Mouse (Mus musculus) brain, embryonic 14.5 days (tissue): ENCODE results near the gene Ass1. TPM values are rescaled to one million over a fixed set of nuclear protein-coding genes. Genes with fewer than 3 reads are reported as not detected.

Experiments used
- DNase-seq: peaks from one replicate; pipeline ENCODE4 v3.0.0-alpha.2; 2011; ENCODE audit warnings: low read depth
- CTCF ChIP-seq: fragments of 200-500 bp; IDR thresholded peaks from 2 replicates; pipeline ENCODE4 v1.5.1; 2012; ENCODE audit warnings: inconsistent platforms, mild to moderate bottlenecking, moderate library complexity, borderline replicate concordance; ENCODE audit not compliant: insufficient read depth, insufficient read length; ENCODE audit errors: extremely low read depth
- POLR2A ChIP-seq: fragments of 200-500 bp; IDR thresholded peaks from 2 replicates; pipeline ENCODE4 v1.6.1; 2012; ENCODE audit warnings: mild to moderate bottlenecking, inconsistent platforms, borderline replicate concordance; ENCODE audit not compliant: poor library complexity, insufficient read depth, insufficient read length, severe bottlenecking; ENCODE audit errors: extremely low read depth
- polyA plus RNA-seq: library from polyadenylated mRNA; depleted of rRNA; stranded (reverse); fragments of >200 nt; gene quantifications from 2 replicates; pipeline ENCODE4 v1.2.3, GENCODE M21; 2012

Gene Ass1
- polyA plus RNA-seq, 1 experiment = 6.8 TPM

DNA sequence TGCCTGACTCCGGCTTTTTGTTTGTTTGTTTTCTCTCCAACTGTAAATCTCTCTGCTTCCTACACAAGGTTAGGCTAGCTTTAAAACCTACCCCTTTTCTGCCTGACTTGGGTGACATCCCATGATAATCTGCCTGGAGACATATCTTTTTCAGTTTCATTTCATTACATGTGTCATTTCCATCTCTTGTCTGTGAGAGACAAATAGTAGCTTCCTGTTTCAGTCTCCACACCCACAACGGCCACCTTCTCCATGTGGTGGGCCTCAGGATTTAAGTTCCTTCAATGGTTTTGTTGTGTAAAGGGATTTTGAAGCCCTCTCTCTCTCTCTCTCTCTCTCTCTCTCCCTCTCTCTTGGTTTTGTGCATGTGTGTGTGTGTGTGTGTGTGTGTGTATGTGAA is 22.5 kb upstream of the Ass1 start:
- TF ChIP-seq CTCF = no peak
- TF ChIP-seq POLR2A = no peak
- DNase-seq = no peak

- peak; percentile 43 for DNase-seq
- TF ChIP-seq POLR2A = no peak
- TF ChIP-seq CTCF = no peak
Observed at GRCm38 (mm10) chr2:31448756-31449440, 21.1 kb upstream of the Ass1 start.

GRCm38 (mm10) chr2:31449441-31449815 is 20.6 kb upstream of the Ass1 start:
- peak; percentile 91 for DNase-seq
- no peak for TF ChIP-seq POLR2A
- TF ChIP-seq CTCF = no peak

- DNase-seq = no peak
- TF ChIP-seq CTCF = no peak
- no peak for TF ChIP-seq POLR2A
Observed at GRCm38 (mm10) chr2:31449902-31450301, 20.1 kb upstream of the Ass1 start.

- no peak for TF ChIP-seq POLR2A
- no peak for TF ChIP-seq CTCF
- DNase-seq = no peak
Observed at GRCm38 (mm10) chr2:31450661-31451060, 19.3 kb upstream of the Ass1 start.

GRCm38 (mm10) chr2:31451530-31451929 is 18.5 kb upstream of the Ass1 start:
- DNase-seq = no peak
- TF ChIP-seq POLR2A (no peak), CTCF (no peak)

DNA sequence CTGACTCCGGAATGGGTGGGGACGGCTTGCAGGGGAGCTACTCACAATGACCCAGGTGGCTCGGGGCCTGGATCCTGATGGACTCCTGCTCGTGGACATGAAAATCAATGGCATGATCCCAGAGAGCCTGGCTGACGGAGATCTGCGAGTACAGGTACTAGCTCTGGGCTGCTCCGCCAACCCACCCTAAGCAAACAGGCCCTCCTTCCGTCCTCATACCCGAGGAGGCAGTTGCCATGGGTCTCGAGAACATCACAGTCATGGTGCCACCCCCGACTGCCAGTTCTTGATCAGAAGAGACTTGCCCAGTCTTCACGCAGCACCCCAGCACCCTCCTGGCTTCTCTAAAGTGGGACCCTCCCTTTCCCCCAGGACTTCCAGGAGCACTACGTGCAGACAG is 17.0 kb upstream of the Ass1 start:
- DNase-seq = no peak
- TF ChIP-seq CTCF = no peak
- no peak for TF ChIP-seq POLR2A

GRCm38 (mm10) chr2:31453559-31454177 is 16.3 kb upstream of the Ass1 start:
- TF ChIP-seq POLR2A = no peak
- no peak for DNase-seq

- peak; percentile 79 for DNase-seq
- TF ChIP-seq POLR2A = no peak
- no peak for TF ChIP-seq CTCF
Observed at GRCm38 (mm10) chr2:31454280-31454679, 15.7 kb upstream of the Ass1 start.

DNA sequence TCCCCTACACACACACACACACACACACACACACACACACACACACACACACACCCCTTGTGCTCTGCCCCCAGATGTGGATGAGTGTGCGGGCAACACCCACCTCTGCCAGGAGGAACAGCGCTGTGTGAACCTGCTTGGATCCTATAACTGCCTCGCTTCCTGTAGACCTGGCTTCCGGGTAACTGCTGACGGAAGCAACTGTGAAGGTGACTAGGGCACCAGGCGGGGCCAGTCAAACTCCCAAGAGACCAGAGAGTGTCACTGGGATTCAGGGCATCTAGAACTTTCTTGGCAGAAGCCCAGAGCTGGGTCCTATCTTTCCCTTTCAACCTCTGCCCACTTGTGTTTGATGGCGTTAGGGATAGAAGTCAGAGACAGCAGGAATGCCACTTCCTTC is 14.6 kb upstream of the Ass1 start:
- TF ChIP-seq CTCF (no peak), POLR2A (no peak)

GRCm38 (mm10) chr2:31458460-31458859 is 11.5 kb upstream of the Ass1 start:
- TF ChIP-seq CTCF (no peak), POLR2A (no peak)

More for the DNA sequence above, 14.6 kb upstream of the Ass1 start:
- no peak for DNase-seq

DNA sequence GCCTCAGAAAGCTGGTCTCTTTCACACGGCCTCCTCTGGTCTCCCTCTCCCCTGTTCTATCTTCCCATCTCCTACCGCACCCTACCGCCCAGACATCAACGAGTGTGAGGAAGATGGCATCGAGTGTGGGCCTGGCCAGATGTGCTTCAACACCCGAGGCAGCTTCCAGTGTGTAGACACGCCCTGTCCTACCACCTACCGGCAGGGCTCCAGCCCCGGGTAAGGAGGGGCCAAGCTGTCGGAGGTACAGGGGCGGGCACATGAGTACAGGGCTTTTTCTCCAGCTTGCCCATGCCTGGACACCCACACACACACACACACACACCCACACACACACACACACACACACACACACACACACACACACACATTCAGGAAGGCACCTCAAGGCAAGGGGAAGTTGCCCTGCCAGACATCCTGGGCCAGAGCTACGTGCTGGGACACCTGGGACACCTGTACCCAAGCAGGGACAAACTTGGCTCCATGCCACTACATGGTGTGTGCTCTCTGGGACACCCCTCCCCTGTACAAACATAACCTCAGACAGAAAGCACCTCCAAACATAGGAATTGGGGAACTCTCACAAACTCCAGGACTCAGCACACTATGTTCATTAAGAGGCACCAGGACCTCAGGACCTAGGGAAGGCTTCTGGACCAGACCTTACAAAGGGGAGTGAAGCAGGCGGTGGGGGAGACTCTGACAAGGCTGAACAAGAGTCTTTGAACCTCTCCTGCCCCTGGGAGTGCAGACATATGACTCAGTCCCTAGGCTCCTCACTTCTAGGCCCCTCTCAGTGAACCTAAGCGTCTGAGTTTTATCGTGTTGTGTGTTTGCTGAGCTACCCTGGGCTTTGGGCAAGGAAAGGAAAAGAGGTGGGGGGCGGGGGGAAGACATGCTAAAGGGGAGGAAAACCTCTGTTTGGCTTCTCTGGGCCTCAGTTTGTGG is 10.7 kb upstream of the Ass1 start:
- DNase-seq = no peak
- no peak for TF ChIP-seq POLR2A
- TF ChIP-seq CTCF = no peak

More at GRCm38 (mm10) chr2:31458460-31458859, 11.5 kb upstream of the Ass1 start:
- no peak for DNase-seq

DNA sequence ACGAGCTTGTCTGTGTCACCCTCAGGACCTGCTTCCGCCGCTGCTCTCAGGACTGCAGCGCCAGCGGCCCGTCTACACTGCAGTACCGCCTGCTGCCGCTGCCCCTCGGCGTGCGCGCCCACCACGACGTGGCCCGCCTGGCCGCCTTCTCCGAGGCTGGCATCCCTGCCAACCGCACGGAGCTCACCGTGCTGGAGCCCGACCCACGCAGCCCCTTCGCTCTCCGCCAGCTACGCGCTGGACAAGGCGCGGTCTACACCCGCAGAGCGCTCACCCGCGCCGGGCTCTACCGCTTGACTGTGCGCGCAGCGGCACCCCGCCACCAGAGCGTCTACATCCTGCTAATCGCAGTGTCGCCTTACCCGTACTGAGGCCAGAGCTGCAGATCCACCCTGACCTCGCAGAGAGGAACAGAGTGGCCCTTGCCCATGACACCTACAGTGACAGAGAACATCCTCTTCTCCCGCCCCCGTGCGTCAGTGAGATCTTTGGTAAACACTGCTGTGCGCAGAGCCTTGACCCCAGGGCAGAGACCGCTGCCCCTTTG is 9.9 kb upstream of the Ass1 start:
- TF ChIP-seq CTCF (peak; percentile 60), POLR2A (no peak)
- peak; percentile 69 for DNase-seq

- no peak for DNase-seq
- TF ChIP-seq CTCF (no peak), POLR2A (no peak)
Observed at GRCm38 (mm10) chr2:31460920-31461319, 9.1 kb upstream of the Ass1 start.

GRCm38 (mm10) chr2:31462051-31462450 is 8.0 kb upstream of the Ass1 start:
- DNase-seq = no peak
- TF ChIP-seq POLR2A (no peak), CTCF (no peak)
